Comparison of ENCODE assay signal across 24 mouse cellular contexts in the genomic region with DNA sequence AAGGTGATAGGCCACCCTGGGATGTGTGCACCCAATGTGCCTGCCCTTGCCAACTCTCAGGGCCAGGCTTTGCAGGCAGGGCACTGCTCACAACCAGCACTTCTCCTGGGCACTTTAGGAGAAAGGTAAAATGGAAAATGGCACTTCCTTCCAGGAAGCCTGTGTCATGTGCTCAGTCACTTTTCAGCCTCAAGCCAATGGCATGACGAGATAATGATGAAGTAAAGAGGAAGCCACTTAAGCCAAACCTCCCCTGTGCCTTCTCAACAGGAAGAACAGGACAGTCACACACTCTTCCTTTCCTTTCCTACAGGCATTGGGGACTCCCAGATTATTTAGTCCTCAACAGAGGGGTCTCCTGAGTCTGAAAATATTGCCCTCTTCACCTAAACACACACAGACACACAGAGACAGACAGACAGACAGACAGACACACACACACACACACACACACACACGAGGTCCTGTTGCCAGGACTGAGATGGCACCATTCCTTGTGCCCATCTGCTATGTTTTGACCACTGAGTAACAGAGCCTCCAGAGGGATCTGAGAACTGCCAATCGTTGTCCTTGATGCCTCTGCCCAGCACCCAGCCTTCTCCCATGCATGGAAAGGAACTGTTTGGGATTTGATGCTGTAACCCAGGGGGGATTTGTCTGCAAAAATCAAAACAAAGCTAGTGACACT. TPM values are rescaled to one million over a fixed set of nuclear protein-coding genes. Genes with fewer than 3 reads are reported as not detected.
DNase-seq lines count a peak whose midpoint lies in the region; ATAC-seq and TF ChIP-seq lines count a peak whose summit lies in the region.
"Had no signal": no experiment of that assay in that cellular context is flagged by ENCODE, and none has a peak within 500 bp of the region (broad histone marks: within the 10 kb centered on the region; RNA-seq: fewer than 3 reads in every experiment).

No protein-coding gene starts in this region.

- no peak for ATAC-seq in kidney, embryonic 14.5 days (ENCODE audit: low FRiP score, low TSS enrichment)
- ATAC-seq in common myeloid progenitor, adult 5-6 weeks (replicated peaks; ENCODE audit: low read depth, poor library complexity, severe bottlenecking) = 0 out of 2 replicates have a peak, but pooled peaks have one; percentile 18
- ATAC-seq: activated CD4-positive, CD25-positive, alpha-beta regulatory T cell, adult 4 months; forebrain, embryonic 14.5 days; forebrain, embryonic 16.5 days; Patski had no signal

- no peak for TF ChIP-seq EP300 in MEL (IDR thresholded peaks at IDR 0.05; ENCODE audit: low read depth in 1 of 2, low read length in 2 of 2)

- H3K9ac ChIP-seq in kidney, embryonic 14.5 days (ENCODE audit: low read depth, low read length) = peak overlapping the region; percentile 14; the same call in 1 of the 2 replicates
- H3K9ac ChIP-seq in MEL (ENCODE audit: control insufficient read depth, low read depth, low read length, poor library complexity, severe bottlenecking) = no peak overlapping the region
- H3K9ac ChIP-seq: embryonic facial prominence, embryonic 13.5 days; embryonic facial prominence, embryonic 15.5 days; forebrain, embryonic 12.5 days had no signal

- H3K4me2 ChIP-seq in kidney, embryonic 14.5 days (replicated peaks; ENCODE audit: low read depth, low read length) = no peak overlapping the region
- H3K4me2 ChIP-seq: embryonic facial prominence, embryonic 13.5 days; embryonic facial prominence, embryonic 15.5 days; forebrain, embryonic 12.5 days had no signal

- no peak for TF ChIP-seq RAD21 in MEL (IDR thresholded peaks at IDR 0.05; ENCODE audit: low read depth, low read length)

- TF ChIP-seq POLR2A in MEL (IDR thresholded peaks at IDR 0.05; ENCODE audit: control insufficient read depth in 1 of 2, insufficient read depth in 1 of 2, low read depth in 1 of 2, low read length in 2 of 2, poor library complexity in 1 of 2) = no peak
- TF ChIP-seq POLR2A in lung, adult 2 months (IDR thresholded peaks at IDR 0.05; ENCODE audit: borderline replicate concordance, extremely low read depth, low read depth, low read length) = no peak

- H3K4me3 ChIP-seq in kidney, embryonic 14.5 days (ENCODE audit: low read length) = no peak overlapping the region
- no peak overlapping the region for H3K4me3 ChIP-seq in MEL (ENCODE audit: control insufficient read depth in 1 of 2, insufficient read depth in 1 of 2, low read depth in 2 of 2, low read length in 2 of 2)
- H3K4me3 ChIP-seq in lung, adult 2 months (replicated peaks; ENCODE audit: extremely low read depth, low read depth, low read length) = no peak overlapping the region
- H3K4me3 ChIP-seq: embryonic facial prominence, embryonic 13.5 days; embryonic facial prominence, embryonic 15.5 days; erythroblast, embryonic 14.5 days; forebrain, embryonic 10.5 days; forebrain, embryonic 12.5 days had no signal

- H3K4me1 ChIP-seq in kidney, embryonic 14.5 days (ENCODE audit: control insufficient read depth, insufficient read depth, low read length) = no peaks in the 10 kb centered on the region
- H3K4me1 ChIP-seq in MEL (ENCODE audit: control insufficient read depth in 1 of 2, insufficient read depth in 2 of 2, low read length in 2 of 2) = peaks cover 0 to 26% of the 10 kb centered on the region in 2 experiments; a peak in 3 of 4 replicates
- no peaks in the 10 kb centered on the region for H3K4me1 ChIP-seq in lung, adult 2 months (ENCODE audit: control insufficient read depth, insufficient read depth, low read length)
- H3K4me1 ChIP-seq: embryonic facial prominence, embryonic 13.5 days; embryonic facial prominence, embryonic 15.5 days; forebrain, embryonic 10.5 days; forebrain, embryonic 12.5 days had no signal

- H3K79me2 ChIP-seq in MEL (ENCODE audit: control insufficient read depth, insufficient read depth, low read length, poor library complexity) = no peaks in the 10 kb centered on the region

- no peak for TF ChIP-seq CTCF in MEL (IDR thresholded peaks at IDR 0.05 in 2 of 3, conservative IDR thresholded peaks at IDR 0.05 in 1 of 3; ENCODE audit: control insufficient read depth in 1 of 3, insufficient read depth in 1 of 3, low read depth in 2 of 3, low read length in 3 of 3, poor library complexity in 1 of 3, severe bottlenecking in 1 of 3)
- no peak for TF ChIP-seq CTCF in lung, adult 2 months (IDR thresholded peaks at IDR 0.05; ENCODE audit: insufficient read depth, low read length)

- WGBS in kidney, embryonic 14.5 days = 84% methylated on average over 3 of the region's 3 CpGs
- WGBS in lung, adult 2 months = 74% methylated on average over 3 of the region's 3 CpGs

- peaks cover 4% of the 10 kb centered on the region; the same call in 1 of the 2 replicates for H3K36me3 ChIP-seq in kidney, embryonic 14.5 days (ENCODE audit: control insufficient read depth, insufficient read depth, low read length)
- peaks cover 0 to 6% of the 10 kb centered on the region in 2 experiments; a peak in 2 of 4 replicates for H3K36me3 ChIP-seq in MEL (ENCODE audit: control insufficient read depth in 1 of 2, insufficient read depth in 2 of 2, low read length in 2 of 2)

- no peak overlapping the region for H3K27ac ChIP-seq in kidney, embryonic 14.5 days (ENCODE audit: low read depth, low read length)
- H3K27ac ChIP-seq in MEL (ENCODE audit: control insufficient read depth, low read depth, low read length) = no peak overlapping the region
- H3K27ac ChIP-seq: embryonic facial prominence, embryonic 13.5 days; embryonic facial prominence, embryonic 15.5 days; forebrain, embryonic 10.5 days; forebrain, embryonic 12.5 days had no signal

- no peaks in the 10 kb centered on the region for H3K9me3 ChIP-seq in kidney, embryonic 14.5 days (ENCODE audit: control insufficient read depth, low read length)
- no peaks in the 10 kb centered on the region for H3K9me3 ChIP-seq in MEL (replicated peaks; ENCODE audit: insufficient read depth, low read length)
- H3K9me3 ChIP-seq: embryonic facial prominence, embryonic 13.5 days; embryonic facial prominence, embryonic 15.5 days; forebrain, embryonic 10.5 days; forebrain, embryonic 12.5 days had no signal

- DNase-seq in cerebellum, postnatal 14 days = peak; percentile 56 to 62
- no peak for DNase-seq in cerebellum, adult 18-20 months
- DNase-seq in kidney, adult 8-10 months = no peak
- DNase-seq in MEL (ENCODE audit: low read depth, low spot score) = peak; percentile 57
- no peak for DNase-seq in lung, adult 2 months
- DNase-seq: adrenal gland, adult 8-10 months; adrenal gland, postnatal 14 days; adrenal gland, postnatal 36 days; cerebellum, adult 11 months; cerebellum, adult 2 months; cerebellum, adult 9-10 months; cerebellum, postnatal 25 days; embryo, embryonic 11 days had no signal

- H3K27me3 ChIP-seq in kidney, embryonic 14.5 days (ENCODE audit: control insufficient read depth, insufficient read depth, low read length) = no peaks in the 10 kb centered on the region
- peaks cover 3 to 13% of the 10 kb centered on the region in 2 experiments for H3K27me3 ChIP-seq in MEL (ENCODE audit: control insufficient read depth in 1 of 2, insufficient read depth in 2 of 2, low read length in 2 of 2)
- H3K27me3 ChIP-seq: embryonic facial prominence, embryonic 13.5 days; embryonic facial prominence, embryonic 15.5 days; forebrain, embryonic 12.5 days; Patski had no signal

TF ChIP-seq in MEL, 35 proteins besides CTCF, POLR2A, EP300 and RAD21:
- TF ChIP-seq TCF12 (IDR thresholded peaks at IDR 0.05; ENCODE audit: low read depth, low read length) (no peak), USF1 (IDR thresholded peaks at IDR 0.05; ENCODE audit: low read depth, low read length) (peak; percentile 75), NELFE (IDR thresholded peaks at IDR 0.05; ENCODE audit: low read depth, low read length) (no peak), POLR2AphosphoS5 (IDR thresholded peaks at IDR 0.05; ENCODE audit: borderline replicate concordance, low read depth, low read length) (no peak), SMC3 (IDR thresholded peaks at IDR 0.05; ENCODE audit: low read depth, low read length) (no peak), MXI1 (IDR thresholded peaks at IDR 0.05; ENCODE audit: low read depth, low read length) (no peak), TBP (IDR thresholded peaks at IDR 0.05; ENCODE audit: low read depth, low read length) (no peak), ELF1 (IDR thresholded peaks at IDR 0.05; ENCODE audit: low read depth, low read length) (0 out of 2 replicates have a peak, but pooled peaks have one; percentile 10), MAX (IDR thresholded peaks at IDR 0.05; ENCODE audit: low read length) (peak; percentile 67; the same call in 1 of the 2 replicates), JUND (IDR thresholded peaks at IDR 0.05; ENCODE audit: low read depth, low read length) (no peak), CHD2 (IDR thresholded peaks at IDR 0.05; ENCODE audit: low read length) (no peak), USF2 (IDR thresholded peaks at IDR 0.05; ENCODE audit: borderline replicate concordance in 1 of 2, insufficient read depth in 1 of 2, low read depth in 1 of 2, low read length in 2 of 2) (0 out of 4 replicates have a peak, but pooled peaks of 1 of the 2 experiments have one; percentile 9)

RNA-seq across cellular contexts. Expression of a gene that starts 32.9 kb away (rescaled TPM):
- polyA plus RNA-seq in kidney, embryonic 14.5 days (2014; fragmentation: Nextera tagmentation; extraction: Ambion mirVana) = 16.9 and 25.2 TPM in 2 replicates
- total RNA-seq in MEL (2012; rRNA removed) = 24.8 and 32.8 TPM in 2 replicates
- 10 to 100 TPM in 1 of 2 experiments, not detected in 1; 43.9 TPM for polyA plus RNA-seq in MEL (2012; ENCODE audit: insufficient read depth in 1 of 2, insufficient read length in 2 of 2, low read depth in 1 of 2, low replicate concordance in 2 of 2, missing spikeins in 1 of 2)
- 1.4 and 2.2 TPM in 2 replicates for total RNA-seq in common myeloid progenitor, adult 5-6 weeks (2017)
- polyA plus RNA-seq in lung, adult 2 months (2012; rRNA removed) = 102 and 105 TPM in 2 replicates

RNA-seq across cellular contexts. Expression of a gene that starts 47.5 kb away (rescaled TPM):
- 1.4 and 4.8 TPM in 2 replicates for polyA plus RNA-seq in kidney, embryonic 14.5 days (2014; fragmentation: Nextera tagmentation; extraction: Ambion mirVana)
- total RNA-seq in MEL (2012; rRNA removed) = not detected in 2 replicates
- not detected for polyA plus RNA-seq in MEL (2012; ENCODE audit: insufficient read depth in 1 of 2, insufficient read length in 2 of 2, low read depth in 1 of 2, low replicate concordance in 2 of 2, missing spikeins in 1 of 2)
- 0.19 and 0.27 TPM in 2 replicates for total RNA-seq in common myeloid progenitor, adult 5-6 weeks (2017)
- polyA plus RNA-seq in lung, adult 2 months (2012; rRNA removed) = 704 and 832 TPM in 2 replicates
- polyA plus RNA-seq: erythroblast, embryonic 14.5 days had no signal

Comparison
In these comparisons a context has a peak if more than half of its experiments do, and no peak if none do; other contexts are left out.
1. DNase-seq: peak in cerebellum, postnatal 14 days (2 of 2) and MEL (single experiment); none in cerebellum, adult 18-20 months (0 of 2), kidney, adult 8-10 months (0 of 2) and lung, adult 2 months (single experiment).
2. RNA of a gene that starts 47.5 kb away (polyA plus RNA-seq): 704 to 832 TPM in lung, adult 2 months; 1.4 to 4.8 TPM in kidney, embryonic 14.5 days and not detected in MEL; every median in the first group is over 100 times any median in the second.